Mouse (Mus musculus): ENCODE data around the gene Dnajc5. TPM values are rescaled to one million over a fixed set of nuclear protein-coding genes. Genes with fewer than 3 reads are reported as not detected.

Dnajc5 gene
- total and polyA plus RNA-seq, 3 experiments, result 36.6 to 96.0 (median 92.3) TPM

GRCm38 (mm10) chr2:181511231-181511630 is 9.1 kb upstream of the Dnajc5 start:
- no peak for DNase-seq

GRCm38 (mm10) chr2:181519201-181519600 is 1.1 kb upstream of the Dnajc5 start:
- no peak for DNase-seq

DNA sequence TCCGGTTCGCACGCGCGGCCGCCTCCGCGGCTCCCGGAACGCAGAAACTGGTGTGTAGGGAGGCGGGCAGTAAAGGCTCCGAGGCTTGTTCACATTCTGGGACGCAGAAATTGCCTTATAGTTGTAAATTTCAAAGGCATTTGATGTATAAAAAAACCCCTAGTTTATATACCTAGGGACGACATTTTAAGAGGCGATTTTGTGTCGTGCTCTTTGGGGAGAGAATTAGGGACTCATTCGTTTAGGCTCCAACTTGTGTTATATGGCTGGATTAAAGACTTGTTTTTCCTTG is 597 bp downstream of the Dnajc5 start:
- no peak for DNase-seq

- no peak for DNase-seq
Measured at GRCm38 (mm10) chr2:181521491-181521890, 1.2 kb downstream of the Dnajc5 start.

DNA sequence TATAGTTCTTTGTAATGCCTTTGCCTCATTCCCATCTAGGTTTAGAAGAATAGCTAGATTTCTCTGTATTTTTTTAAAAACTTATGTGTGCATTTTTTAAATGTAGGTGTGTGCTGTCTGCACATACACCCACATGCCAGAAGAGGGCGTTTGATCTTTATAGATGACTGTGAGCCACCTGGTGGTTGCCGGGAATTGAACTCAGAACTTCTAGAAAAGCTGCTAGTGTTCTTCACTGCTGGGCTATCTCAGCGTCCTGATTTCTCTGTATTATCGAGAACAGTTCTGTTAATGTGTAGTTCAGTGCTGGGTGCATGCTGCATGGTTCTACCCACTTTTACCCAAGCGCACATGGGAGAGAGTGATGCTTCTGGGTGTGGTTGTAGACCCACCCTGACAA is 2.5 kb downstream of the Dnajc5 start:
- DNase-seq, result no peak

- no peak for DNase-seq
Measured at GRCm38 (mm10) chr2:181525526-181525925, 5.2 kb downstream of the Dnajc5 start.

- no peak for DNase-seq
Measured at GRCm38 (mm10) chr2:181529076-181529475, 8.8 kb downstream of the Dnajc5 start.

DNA sequence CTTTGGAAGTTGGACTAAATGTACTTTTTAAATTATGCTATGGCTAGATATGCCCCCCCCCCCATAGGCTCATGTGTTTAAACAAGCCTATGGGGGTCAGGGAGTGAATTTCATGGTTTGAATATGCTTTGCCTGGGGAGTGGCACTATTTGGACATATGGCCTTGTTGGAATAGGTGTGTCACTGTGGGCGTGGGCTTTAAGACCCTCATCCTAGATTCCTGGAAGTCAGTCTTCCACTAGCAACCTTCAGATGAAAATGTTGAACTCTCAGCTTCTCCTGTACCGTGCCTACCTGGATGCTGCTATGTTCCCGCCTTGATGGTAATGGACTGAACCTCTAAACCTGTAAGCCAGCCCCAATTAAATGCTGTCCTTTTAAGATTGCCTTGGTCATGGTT is 12.3 kb downstream of the Dnajc5 start:
- DNase-seq, result no peak

GRCm38 (mm10) chr2:181536410-181536809 is 16.1 kb downstream of the Dnajc5 start:
- no peak for DNase-seq

DNA sequence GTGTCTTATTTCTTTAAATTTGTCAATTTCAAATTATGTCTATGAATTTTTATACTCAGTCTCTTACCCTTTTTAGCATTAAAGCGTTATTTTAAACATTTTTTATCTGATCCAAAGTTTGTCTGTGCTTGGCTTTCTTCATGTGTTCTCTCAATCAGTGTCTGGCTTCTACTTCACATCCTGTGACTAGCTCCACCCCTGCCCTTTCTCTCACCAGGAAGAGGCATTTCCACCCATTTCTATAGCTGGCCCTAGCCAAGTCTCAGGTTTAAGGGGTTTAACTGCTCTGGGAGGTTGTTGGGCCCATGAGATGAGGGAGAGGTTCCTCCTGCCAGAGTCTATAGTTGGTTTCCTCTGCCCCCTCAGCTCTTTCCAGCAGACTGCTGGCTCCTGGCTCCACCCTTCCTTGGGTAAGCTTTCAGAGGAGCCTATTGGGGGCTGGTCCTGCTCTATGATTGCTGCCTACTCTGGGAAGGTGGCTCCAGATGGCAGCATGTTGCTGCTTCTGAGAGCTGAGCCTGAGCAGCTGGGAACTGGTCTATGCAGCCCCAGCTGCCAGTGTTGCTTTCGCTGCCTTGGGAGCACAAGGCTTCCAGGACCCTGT is 17.3 kb downstream of the Dnajc5 start:
- no peak for DNase-seq

DNA sequence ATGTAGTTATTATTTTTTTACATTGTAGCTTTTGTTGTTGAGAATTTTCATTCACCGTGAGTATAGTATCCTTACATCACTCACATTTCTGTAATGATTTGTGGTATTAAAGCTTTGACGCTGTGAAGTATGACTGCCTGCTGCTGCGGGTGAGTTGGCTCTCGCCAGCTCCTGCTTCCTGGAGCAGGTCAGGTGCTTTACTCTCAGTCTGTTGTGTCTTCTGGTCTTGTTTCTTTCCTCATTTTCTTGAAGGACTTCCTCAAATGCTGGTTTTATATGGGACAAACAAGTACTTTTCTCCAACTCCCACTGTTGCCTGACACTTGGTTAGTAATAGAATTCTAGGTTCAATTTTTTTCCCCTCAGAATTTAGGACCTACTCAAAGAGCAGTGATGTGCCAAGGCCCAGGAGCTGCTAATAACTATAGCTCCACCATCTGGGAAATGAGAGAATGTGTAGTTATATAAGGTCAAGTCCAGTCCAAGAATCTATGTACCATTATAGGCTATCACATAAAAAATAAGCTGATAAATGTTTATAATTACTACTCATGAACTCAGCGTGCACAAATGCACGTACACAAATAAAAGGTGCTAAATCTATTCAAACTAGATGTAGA is 21.6 kb downstream of the Dnajc5 start:
- DNase-seq, result no peak

GRCm38 (mm10) chr2:181546142-181546541 is 25.9 kb downstream of the Dnajc5 start:
- no peak for DNase-seq

DNA sequence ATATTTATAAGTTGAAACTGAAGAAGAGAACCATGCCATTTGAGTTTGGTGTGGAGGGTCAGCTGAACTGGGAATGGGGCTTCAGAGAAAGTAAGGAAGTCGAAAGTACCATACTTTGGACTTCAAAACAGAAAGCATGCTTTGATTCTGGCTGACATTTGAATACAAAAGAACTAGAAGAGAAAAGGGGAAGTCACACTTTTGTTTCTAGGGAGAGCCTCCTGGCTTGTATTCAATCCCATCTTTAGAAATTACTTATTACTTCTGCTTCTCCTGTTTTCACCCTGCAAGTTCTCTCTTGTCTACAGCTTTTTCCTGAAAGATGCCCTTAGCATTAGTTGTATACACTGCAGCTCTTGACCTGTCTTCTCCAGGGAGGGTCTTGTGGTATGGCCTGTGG is 27.9 kb downstream of the Dnajc5 start:
- DNase-seq, result no peak

- DNase-seq, result no peak
Measured at GRCm38 (mm10) chr2:181548682-181549081, 28.4 kb downstream of the Dnajc5 start.

DNA sequence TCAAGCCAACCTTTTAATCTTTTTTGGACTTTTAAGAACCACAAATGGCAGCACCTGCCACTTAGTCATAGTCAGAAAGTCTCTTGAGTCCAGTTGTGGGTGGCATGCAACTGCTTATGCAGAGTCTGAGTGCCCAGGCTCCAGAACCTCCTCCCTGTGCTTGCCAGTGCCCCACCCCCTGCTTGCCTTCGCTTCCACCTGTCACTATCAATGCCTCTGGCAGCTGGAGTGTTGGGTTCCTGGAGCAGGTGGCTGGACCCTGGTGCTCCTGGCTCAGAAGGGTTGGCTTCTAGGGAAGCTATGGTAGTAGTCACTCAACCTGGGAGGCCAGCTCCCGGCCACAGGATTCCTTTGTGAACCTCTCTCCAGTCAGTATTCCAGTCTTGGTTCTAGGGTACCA is 29.9 kb downstream of the Dnajc5 start:
- no peak for DNase-seq

DNA sequence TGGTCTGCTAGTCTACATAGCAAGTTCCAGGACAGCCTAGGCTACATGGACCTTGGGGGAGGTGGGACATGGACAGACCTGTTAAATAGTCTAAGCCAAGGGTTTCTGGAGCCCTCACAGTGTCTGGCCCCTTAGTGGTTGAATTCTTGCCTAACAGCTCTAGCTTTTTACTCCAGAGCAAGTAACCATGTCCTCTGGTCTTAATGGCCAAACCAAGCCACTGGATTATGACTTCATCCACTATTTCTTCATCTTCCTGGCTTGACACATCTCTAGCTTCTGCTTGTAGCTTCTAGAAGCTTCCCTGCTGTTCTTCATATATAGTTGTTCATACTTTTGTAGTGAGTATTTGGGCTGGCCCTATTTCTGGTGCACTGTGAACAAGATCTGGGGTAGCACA is 33.5 kb downstream of the Dnajc5 start:
- DNase-seq, result no peak

GRCm38 (mm10) chr2:181567338-181567737 is 47.1 kb downstream of the Dnajc5 start:
- no peak for DNase-seq

GRCm38 (mm10) chr2:181568272-181569008 is 48.2 kb downstream of the Dnajc5 start:
- no peak for DNase-seq

DNA sequence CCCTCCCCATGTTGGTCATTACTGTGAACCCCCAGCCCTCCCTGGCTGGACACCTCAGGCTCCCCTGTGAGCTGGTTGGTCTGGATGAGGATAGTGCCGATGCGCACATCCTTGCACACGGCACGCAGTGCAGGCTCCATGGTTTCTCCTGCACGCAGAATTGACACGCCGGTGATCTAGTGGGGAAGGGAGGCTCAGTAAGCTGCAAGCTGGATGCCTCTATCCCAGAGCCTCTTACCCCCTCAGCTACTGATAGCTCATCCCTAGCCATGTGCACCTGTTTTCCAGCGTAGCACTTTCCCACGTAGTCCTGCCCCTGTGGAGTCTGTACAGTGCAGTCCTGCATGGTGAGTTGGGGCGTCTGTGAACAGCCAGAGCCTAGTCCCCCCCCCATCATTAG is 49.6 kb downstream of the Dnajc5 start:
- DNase-seq, result no peak

DNA sequence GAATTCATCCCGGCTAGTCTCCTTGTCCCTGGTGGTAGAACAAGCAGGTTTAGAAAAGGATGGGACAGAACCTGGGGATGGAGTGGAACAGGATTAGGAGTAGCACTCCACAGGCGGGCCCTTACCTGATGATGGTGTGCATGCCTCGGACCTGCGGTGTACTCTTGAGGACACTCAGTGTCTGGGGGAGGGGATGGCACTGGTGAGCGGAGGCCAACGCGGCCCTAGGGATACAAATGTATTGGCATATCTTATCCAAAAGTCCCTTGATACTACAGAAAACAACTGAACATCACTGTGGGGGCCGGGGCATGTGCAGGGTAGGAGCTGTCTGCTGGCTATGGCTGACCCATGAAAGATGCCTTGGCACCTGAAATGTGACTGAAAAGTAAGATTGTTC is 50.1 kb downstream of the Dnajc5 start:
- DNase-seq, result no peak

DNA sequence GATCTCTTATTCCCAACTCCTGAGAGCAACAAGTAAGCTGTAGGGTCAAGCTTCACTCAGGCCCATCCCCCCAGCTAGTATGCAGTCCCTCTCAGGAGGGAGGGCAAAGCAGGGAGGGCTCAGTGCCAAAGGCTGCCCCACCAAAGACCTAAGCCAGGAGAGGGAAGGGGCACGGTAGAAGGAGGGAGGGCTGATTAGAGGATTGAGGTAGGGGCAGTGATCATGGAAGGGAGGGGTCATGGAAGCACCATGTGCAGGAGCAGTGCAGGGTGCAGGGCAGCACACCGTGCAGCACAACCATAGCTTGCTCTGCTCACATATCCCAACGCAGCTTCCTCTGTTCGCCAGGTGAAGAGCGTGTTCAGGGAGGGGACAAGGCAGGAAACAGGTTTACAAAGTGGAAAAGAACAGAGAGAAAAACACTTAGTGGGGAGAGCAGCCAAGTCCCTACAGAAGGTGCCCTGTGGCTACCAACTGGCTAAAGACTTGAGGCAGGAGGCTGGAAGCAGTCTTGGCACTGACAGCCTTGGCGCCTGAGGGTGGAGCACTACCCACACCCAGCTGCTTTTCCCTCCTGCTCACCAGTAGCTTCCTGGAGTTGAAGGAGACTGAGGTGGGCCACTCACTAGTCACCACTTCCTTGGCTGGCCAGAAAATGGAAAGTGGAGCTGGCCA is 50.8 kb downstream of the Dnajc5 start:
- no peak for DNase-seq

GRCm38 (mm10) chr2:181571941-181572670 is 51.8 kb downstream of the Dnajc5 start:
- no peak for DNase-seq
